Mouse (Mus musculus): ENCODE measurements around the gene Fat3. TPM values are rescaled to one million over a fixed set of nuclear protein-coding genes. Genes with fewer than 3 reads are reported as not detected.

Gene Fat3
- polyA plus RNA-seq, 1 experiment from 2014 or later, result 10.2 TPM

- 0 out of 2 replicates have a peak, but pooled peaks cover 4% of the 10 kb centered on the region for H3K4me1 ChIP-seq
- no peak overlapping the region for H3K27ac ChIP-seq (replicated peaks)
- H3K4me3 ChIP-seq (replicated peaks), result no peak overlapping the region
- no peak overlapping the region for H3K9ac ChIP-seq (replicated peaks)
- WGBS, result 79% methylated on average over 1 of the region's 1 CpGs
- no peak overlapping the region for H3K4me2 ChIP-seq
- no peaks in the 10 kb centered on the region for H3K36me3 ChIP-seq
- ATAC-seq (ENCODE audit: low FRiP score), result no peak
- H3K27me3 ChIP-seq (replicated peaks), result no peaks in the 10 kb centered on the region
- H3K9me3 ChIP-seq (replicated peaks), result no peaks in the 10 kb centered on the region
Measured at GRCm38 (mm10) chr9:15954338-15954704, 546.8 kb downstream of the Fat3 start.

GRCm38 (mm10) chr9:15953585-15954337 lies 547.3 kb downstream of the Fat3 start:
- Histone ChIP-seq H3K27ac (replicated peaks) (no peak overlapping the region), H3K4me1 (0 out of 2 replicates have a peak, but pooled peaks cover 4% of the 10 kb centered on the region), H3K9me3 (replicated peaks) (no peaks in the 10 kb centered on the region), H3K27me3 (replicated peaks) (no peaks in the 10 kb centered on the region), H3K4me3 (replicated peaks) (no peak overlapping the region), H3K9ac (replicated peaks) (no peak overlapping the region), H3K4me2 (no peak overlapping the region), H3K36me3 (no peaks in the 10 kb centered on the region)
- WGBS, result 77% methylated on average over 6 of the region's 6 CpGs
- no peak for ATAC-seq (ENCODE audit: low FRiP score)

- Histone ChIP-seq H3K36me3 (no peaks in the 10 kb centered on the region; the same call in 1 of the 2 replicates), H3K27ac (replicated peaks) (no peak overlapping the region), H3K9ac (replicated peaks) (no peak overlapping the region), H3K4me3 (replicated peaks) (no peak overlapping the region), H3K9me3 (replicated peaks) (no peaks in the 10 kb centered on the region), H3K27me3 (replicated peaks) (no peaks in the 10 kb centered on the region), H3K4me2 (no peak overlapping the region), H3K4me1 (no peaks in the 10 kb centered on the region)
- 85% methylated on average over 4 of the region's 4 CpGs for WGBS
- no peak for ATAC-seq (ENCODE audit: low FRiP score)
Measured at GRCm38 (mm10) chr9:15948086-15948485, 553.0 kb downstream of the Fat3 start.

GRCm38 (mm10) chr9:15944182-15944581 lies 556.9 kb downstream of the Fat3 start:
- Histone ChIP-seq H3K4me3 (replicated peaks) (no peak overlapping the region), H3K9ac (replicated peaks) (no peak overlapping the region), H3K4me1 (no peaks in the 10 kb centered on the region), H3K4me2 (no peak overlapping the region), H3K27ac (replicated peaks) (no peak overlapping the region), H3K27me3 (replicated peaks) (no peaks in the 10 kb centered on the region), H3K9me3 (replicated peaks) (no peaks in the 10 kb centered on the region), H3K36me3 (no peaks in the 10 kb centered on the region; the same call in 1 of the 2 replicates)
- no peak for ATAC-seq (ENCODE audit: low FRiP score)
- 40% methylated on average over 3 of the region's 3 CpGs for WGBS

- Histone ChIP-seq H3K27me3 (replicated peaks) (no peaks in the 10 kb centered on the region), H3K27ac (replicated peaks) (no peak overlapping the region), H3K9me3 (replicated peaks) (no peaks in the 10 kb centered on the region), H3K36me3 (no peaks in the 10 kb centered on the region; the same call in 1 of the 2 replicates), H3K4me2 (no peak overlapping the region), H3K4me1 (no peaks in the 10 kb centered on the region), H3K4me3 (replicated peaks) (no peak overlapping the region), H3K9ac (replicated peaks) (no peak overlapping the region)
- ATAC-seq (ENCODE audit: low FRiP score), result no peak
- WGBS, result 85% methylated on average over 3 of the region's 3 CpGs
Measured at GRCm38 (mm10) chr9:15943486-15944153, 557.5 kb downstream of the Fat3 start.

- WGBS, result 94% methylated on average over 2 of the region's 2 CpGs
Measured at GRCm38 (mm10) chr9:15941818-15942217, 559.3 kb downstream of the Fat3 start.

GRCm38 (mm10) chr9:15940933-15941673 lies 560.0 kb downstream of the Fat3 start:
- Histone ChIP-seq H3K4me1 (no peaks in the 10 kb centered on the region), H3K4me2 (no peak overlapping the region), H3K9me3 (replicated peaks) (no peaks in the 10 kb centered on the region), H3K9ac (replicated peaks) (no peak overlapping the region), H3K4me3 (replicated peaks) (no peak overlapping the region), H3K27ac (replicated peaks) (no peak overlapping the region), H3K27me3 (replicated peaks) (no peaks in the 10 kb centered on the region), H3K36me3 (no peaks in the 10 kb centered on the region)
- 88% methylated on average over 7 of the region's 7 CpGs for WGBS
- no peak for ATAC-seq (ENCODE audit: low FRiP score)

More at GRCm38 (mm10) chr9:15941818-15942217, 559.3 kb downstream of the Fat3 start:
- no peaks in the 10 kb centered on the region; the same call in 1 of the 2 replicates for H3K36me3 ChIP-seq
- ATAC-seq (ENCODE audit: low FRiP score), result no peak
- H3K4me3 ChIP-seq (replicated peaks), result no peak overlapping the region
- no peaks in the 10 kb centered on the region for H3K4me1 ChIP-seq
- no peaks in the 10 kb centered on the region for H3K9me3 ChIP-seq (replicated peaks)
- no peak overlapping the region for H3K4me2 ChIP-seq
- H3K27ac ChIP-seq (replicated peaks), result no peak overlapping the region
- no peak overlapping the region for H3K9ac ChIP-seq (replicated peaks)
- no peaks in the 10 kb centered on the region for H3K27me3 ChIP-seq (replicated peaks)

GRCm38 (mm10) chr9:15939594-15939993 lies 561.5 kb downstream of the Fat3 start:
- 54% methylated on average over 2 of the region's 2 CpGs for WGBS

GRCm38 (mm10) chr9:15937837-15938514 lies 563.1 kb downstream of the Fat3 start:
- peak; percentile 43; the same call in 1 of the 2 replicates for ATAC-seq (ENCODE audit: low FRiP score)

More at GRCm38 (mm10) chr9:15939594-15939993, 561.5 kb downstream of the Fat3 start:
- no peaks in the 10 kb centered on the region for H3K4me1 ChIP-seq
- H3K27me3 ChIP-seq (replicated peaks), result no peaks in the 10 kb centered on the region
- no peak overlapping the region for H3K9ac ChIP-seq (replicated peaks)
- H3K4me3 ChIP-seq (replicated peaks), result no peak overlapping the region
- H3K9me3 ChIP-seq (replicated peaks), result no peaks in the 10 kb centered on the region
- no peak overlapping the region for H3K27ac ChIP-seq (replicated peaks)
- ATAC-seq (ENCODE audit: low FRiP score), result no peak
- no peak overlapping the region for H3K4me2 ChIP-seq
- H3K36me3 ChIP-seq, result 0 out of 2 replicates have a peak, but pooled peaks cover 3% of the 10 kb centered on the region

GRCm38 (mm10) chr9:15930928-15931443 lies 570.1 kb downstream of the Fat3 start:
- Histone ChIP-seq H3K36me3 (0 out of 2 replicates have a peak, but pooled peaks cover 3% of the 10 kb centered on the region), H3K27ac (replicated peaks) (no peak overlapping the region), H3K9me3 (replicated peaks) (no peaks in the 10 kb centered on the region), H3K4me1 (no peaks in the 10 kb centered on the region), H3K9ac (replicated peaks) (no peak overlapping the region), H3K4me2 (no peak overlapping the region), H3K4me3 (replicated peaks) (no peak overlapping the region), H3K27me3 (replicated peaks) (no peaks in the 10 kb centered on the region)
- 87% methylated on average over 5 of the region's 5 CpGs for WGBS
- ATAC-seq (ENCODE audit: low FRiP score), result no peak

More at GRCm38 (mm10) chr9:15937837-15938514, 563.1 kb downstream of the Fat3 start:
- H3K4me2 ChIP-seq, result no peak overlapping the region
- H3K9me3 ChIP-seq (replicated peaks), result no peaks in the 10 kb centered on the region
- H3K27ac ChIP-seq (replicated peaks), result no peak overlapping the region
- H3K4me1 ChIP-seq, result no peaks in the 10 kb centered on the region
- H3K36me3 ChIP-seq, result 0 out of 2 replicates have a peak, but pooled peaks cover 3% of the 10 kb centered on the region
- no peaks in the 10 kb centered on the region for H3K27me3 ChIP-seq (replicated peaks)
- 70% methylated on average over 28 of the region's 28 CpGs for WGBS
- H3K4me3 ChIP-seq (replicated peaks), result no peak overlapping the region
- H3K9ac ChIP-seq (replicated peaks), result no peak overlapping the region

GRCm38 (mm10) chr9:15928331-15928730 lies 572.8 kb downstream of the Fat3 start:
- no peaks in the 10 kb centered on the region for H3K9me3 ChIP-seq (replicated peaks)
- no peak overlapping the region for H3K4me2 ChIP-seq
- H3K4me1 ChIP-seq, result no peaks in the 10 kb centered on the region
- H3K36me3 ChIP-seq, result no peaks in the 10 kb centered on the region
- no peak for ATAC-seq (ENCODE audit: low FRiP score)
- H3K27me3 ChIP-seq (replicated peaks), result no peaks in the 10 kb centered on the region
- no peak overlapping the region for H3K9ac ChIP-seq (replicated peaks)
- no peak overlapping the region for H3K27ac ChIP-seq (replicated peaks)
- whole genome bisulfite sequencing, result 88% methylated on average over 2 of the region's 2 CpGs
- H3K4me3 ChIP-seq (replicated peaks), result no peak overlapping the region

All from neural tube, embryonic 15.5 days (tissue).